In the genomic region with DNA sequence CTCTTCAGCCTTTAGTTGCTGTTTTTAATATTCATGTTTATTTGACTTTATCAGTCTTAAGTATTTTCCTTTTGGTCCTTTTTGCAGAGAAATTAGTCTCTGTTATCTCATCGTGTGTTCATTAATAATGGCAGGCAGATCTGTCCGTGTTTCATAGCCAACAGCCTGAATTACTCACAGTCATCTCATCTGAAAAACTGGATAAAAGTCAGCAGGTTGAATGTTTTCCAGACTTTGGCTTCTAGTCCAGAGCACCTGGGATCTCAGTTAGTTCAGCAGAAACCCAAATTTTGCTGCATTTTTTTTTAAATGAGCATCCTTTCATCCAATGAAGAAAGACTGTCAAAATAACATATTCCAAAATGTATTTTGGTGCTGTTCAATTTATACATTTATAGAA, we compare ENCODE assay signal across 21 mouse cellular contexts.
"Had no signal": no experiment of that assay in that cellular context is flagged by ENCODE, and none has a peak within 500 bp of the region (broad histone marks: within the 10 kb centered on the region; RNA-seq: fewer than 3 reads in every experiment).

No protein-coding gene starts in this region.

- H3K27ac ChIP-seq: limb, embryonic 10.5 days; limb, embryonic 13.5 days; liver, embryonic 12.5 days; liver, embryonic 15.5 days; lung, embryonic 15.5 days; macrophage; midbrain, embryonic 12.5 days; midbrain, embryonic 15.5 days; neural tube, embryonic 12.5 days; neural tube, embryonic 15.5 days; stomach, postnatal 0 days had no signal

- DNase-seq: kidney, adult 9 months; kidney, postnatal 14 days; kidney, postnatal 4 days; layer of hippocampus, adult 9-11 months; liver; lung, adult 18-20 months; right cerebral cortex, adult 18-20 months; right cerebral cortex, postnatal 14 days; right cerebral cortex, postnatal 4 days; thymus, postnatal 25 days had no signal

- H3K36me3 ChIP-seq: limb, embryonic 10.5 days; limb, embryonic 13.5 days; liver, embryonic 12.5 days; liver, embryonic 15.5 days; lung, embryonic 15.5 days; midbrain, embryonic 12.5 days; midbrain, embryonic 15.5 days; neural tube, embryonic 12.5 days; neural tube, embryonic 15.5 days had no signal

- H3K4me1 ChIP-seq: limb, embryonic 10.5 days; limb, embryonic 13.5 days; liver, embryonic 12.5 days; liver, embryonic 15.5 days; lung, embryonic 15.5 days; midbrain, embryonic 12.5 days; midbrain, embryonic 15.5 days; neural tube, embryonic 12.5 days; neural tube, embryonic 15.5 days had no signal

- H3K9me3 ChIP-seq: limb, embryonic 10.5 days; limb, embryonic 13.5 days; liver, embryonic 12.5 days; liver, embryonic 15.5 days; lung, embryonic 15.5 days; midbrain, embryonic 12.5 days; midbrain, embryonic 15.5 days; neural tube, embryonic 12.5 days; neural tube, embryonic 15.5 days had no signal

- ATAC-seq: liver, embryonic 12.5 days; midbrain, embryonic 15.5 days had no signal

- H3K4me2 ChIP-seq: limb, embryonic 13.5 days; liver, embryonic 12.5 days; liver, embryonic 15.5 days; lung, embryonic 15.5 days; midbrain, embryonic 12.5 days; midbrain, embryonic 15.5 days; neural tube, embryonic 12.5 days; neural tube, embryonic 15.5 days had no signal

- H3K27me3 ChIP-seq: limb, embryonic 13.5 days; liver, embryonic 12.5 days; liver, embryonic 15.5 days; lung, embryonic 15.5 days; midbrain, embryonic 12.5 days; midbrain, embryonic 15.5 days; neural tube, embryonic 12.5 days; neural tube, embryonic 15.5 days had no signal

- H3K4me3 ChIP-seq: limb, embryonic 10.5 days; limb, embryonic 13.5 days; liver, embryonic 12.5 days; liver, embryonic 15.5 days; lung, embryonic 15.5 days; midbrain, embryonic 12.5 days; midbrain, embryonic 15.5 days; neural tube, embryonic 12.5 days; neural tube, embryonic 15.5 days had no signal

- H3K9ac ChIP-seq: limb, embryonic 13.5 days; liver, embryonic 12.5 days; liver, embryonic 15.5 days; lung, embryonic 15.5 days; midbrain, embryonic 12.5 days; midbrain, embryonic 15.5 days; neural tube, embryonic 12.5 days; neural tube, embryonic 15.5 days had no signal
